Mouse (Mus musculus): ENCODE measurements around the gene Strc.

GRCm38 (mm10) chr2:121323693-121324470 lies 63.1 kb downstream of the Strc start:
- TF ChIP-seq CTCF (IDR thresholded peaks at IDR 0.05; ENCODE audit: extremely low read depth, insufficient read length, insufficient replicate concordance, low read depth, low read length) (no peak), POLR2A (IDR thresholded peaks at IDR 0.05; ENCODE audit: low read depth, low read length) (no peak)
